Mouse (Mus musculus): ENCODE data around the gene Srgap3. TPM values are rescaled to one million over a fixed set of nuclear protein-coding genes. Genes with fewer than 3 reads are reported as not detected.

Srgap3 gene
- total RNA-seq, 1 experiment = 3.3 TPM

- Histone ChIP-seq H3K36me3 (ENCODE audit: control insufficient read depth, insufficient read depth, low read length, poor library complexity, severe bottlenecking) (no peaks in the 10 kb centered on the region), H3K27ac (ENCODE audit: insufficient read depth, low read depth, low read length, poor library complexity, severe bottlenecking) (no peak overlapping the region), H3K9me3 (ENCODE audit: control insufficient read depth, insufficient read depth, low read depth, low read length) (no peaks in the 10 kb centered on the region), H3K4me3 (ENCODE audit: insufficient read depth in 1 of 2, low read depth in 1 of 2, low read length in 2 of 2, poor library complexity in 1 of 2, severe bottlenecking in 1 of 2) (no peak overlapping the region), H3K9ac (ENCODE audit: insufficient read depth, low read depth, low read length, poor library complexity, severe bottlenecking) (no peak overlapping the region), H3K4me1 (ENCODE audit: control insufficient read depth in 2 of 2, insufficient read depth in 2 of 2, low read length in 2 of 2, poor library complexity in 1 of 2) (no peaks in the 10 kb centered on the region; a peak in 1 of 4 replicates)
- in situ Hi-C loops (cut with MboI; ENCODE audit: low sequenced_read_pairs in 2 of 2, unreplicated experiment in 2 of 2) = no loop called here
- DNase-seq (ENCODE audit: low read depth, low spot score) = no peak
- TF ChIP-seq ZC3H11A (IDR thresholded peaks at IDR 0.05; ENCODE audit: borderline replicate concordance, low read depth, low read length) (no peak), ZNF384 (IDR thresholded peaks at IDR 0.05; ENCODE audit: low read depth, low read length) (no peak), HCFC1 (IDR thresholded peaks at IDR 0.05; ENCODE audit: borderline replicate concordance, insufficient read depth, low read length) (no peak), MAFK (IDR thresholded peaks at IDR 0.05; ENCODE audit: insufficient read depth, low read depth, low read length) (no peak), CHD2 (IDR thresholded peaks at IDR 0.05; ENCODE audit: low read depth, low read length) (no peak)
Measured at GRCm38 (mm10) chr6:112868197-112868957, 78.7 kb downstream of the Srgap3 start.

GRCm38 (mm10) chr6:112866096-112866495 is 81.0 kb downstream of the Srgap3 start:
- in situ Hi-C loops (cut with MboI; ENCODE audit: low sequenced_read_pairs in 2 of 2, unreplicated experiment in 2 of 2) = no loop called here
- no peaks in the 10 kb centered on the region; a peak in 1 of 4 replicates for H3K4me1 ChIP-seq (ENCODE audit: control insufficient read depth in 2 of 2, insufficient read depth in 2 of 2, low read length in 2 of 2, poor library complexity in 1 of 2)
- DNase-seq (ENCODE audit: low read depth, low spot score) = no peak
- no peak overlapping the region for H3K9ac ChIP-seq (ENCODE audit: insufficient read depth, low read depth, low read length, poor library complexity, severe bottlenecking)
- H3K27ac ChIP-seq (ENCODE audit: insufficient read depth, low read depth, low read length, poor library complexity, severe bottlenecking) = no peak overlapping the region
- no peaks in the 10 kb centered on the region for H3K36me3 ChIP-seq (ENCODE audit: control insufficient read depth, insufficient read depth, low read length, poor library complexity, severe bottlenecking)
- no peaks in the 10 kb centered on the region for H3K9me3 ChIP-seq (ENCODE audit: control insufficient read depth, insufficient read depth, low read depth, low read length)
- H3K4me3 ChIP-seq (ENCODE audit: insufficient read depth in 1 of 2, low read depth in 1 of 2, low read length in 2 of 2, poor library complexity in 1 of 2, severe bottlenecking in 1 of 2) = no peak overlapping the region
- TF ChIP-seq ZNF384 (IDR thresholded peaks at IDR 0.05; ENCODE audit: low read depth, low read length) (no peak), CHD2 (IDR thresholded peaks at IDR 0.05; ENCODE audit: low read depth, low read length) (no peak), MAFK (IDR thresholded peaks at IDR 0.05; ENCODE audit: insufficient read depth, low read depth, low read length) (no peak), ZC3H11A (IDR thresholded peaks at IDR 0.05; ENCODE audit: borderline replicate concordance, low read depth, low read length) (no peak), HCFC1 (IDR thresholded peaks at IDR 0.05; ENCODE audit: borderline replicate concordance, insufficient read depth, low read length) (no peak)

GRCm38 (mm10) chr6:112865021-112865531 is 82.0 kb downstream of the Srgap3 start:
- no peak for DNase-seq (ENCODE audit: low read depth, low spot score)
- H3K9ac ChIP-seq (ENCODE audit: insufficient read depth, low read depth, low read length, poor library complexity, severe bottlenecking) = no peak overlapping the region
- H3K27ac ChIP-seq (ENCODE audit: insufficient read depth, low read depth, low read length, poor library complexity, severe bottlenecking) = no peak overlapping the region
- no peaks in the 10 kb centered on the region for H3K4me1 ChIP-seq (ENCODE audit: control insufficient read depth in 2 of 2, insufficient read depth in 2 of 2, low read length in 2 of 2, poor library complexity in 1 of 2)
- in situ Hi-C loops (cut with MboI; ENCODE audit: low sequenced_read_pairs in 2 of 2, unreplicated experiment in 2 of 2) = no loop called here
- TF ChIP-seq CHD2 (IDR thresholded peaks at IDR 0.05; ENCODE audit: low read depth, low read length) (no peak), HCFC1 (IDR thresholded peaks at IDR 0.05; ENCODE audit: borderline replicate concordance, insufficient read depth, low read length) (no peak), MAFK (IDR thresholded peaks at IDR 0.05; ENCODE audit: insufficient read depth, low read depth, low read length) (no peak), ZNF384 (IDR thresholded peaks at IDR 0.05; ENCODE audit: low read depth, low read length) (no peak), ZC3H11A (IDR thresholded peaks at IDR 0.05; ENCODE audit: borderline replicate concordance, low read depth, low read length) (no peak)
- no peaks in the 10 kb centered on the region for H3K9me3 ChIP-seq (ENCODE audit: control insufficient read depth, insufficient read depth, low read depth, low read length)
- no peak overlapping the region for H3K4me3 ChIP-seq (ENCODE audit: insufficient read depth in 1 of 2, low read depth in 1 of 2, low read length in 2 of 2, poor library complexity in 1 of 2, severe bottlenecking in 1 of 2)
- no peaks in the 10 kb centered on the region for H3K36me3 ChIP-seq (ENCODE audit: control insufficient read depth, insufficient read depth, low read length, poor library complexity, severe bottlenecking)

- in situ Hi-C loops (cut with MboI; ENCODE audit: low sequenced_read_pairs in 2 of 2, unreplicated experiment in 2 of 2) = no loop called here
- Histone ChIP-seq H3K9me3 (ENCODE audit: control insufficient read depth, insufficient read depth, low read depth, low read length) (no peaks in the 10 kb centered on the region), H3K4me3 (ENCODE audit: insufficient read depth in 1 of 2, low read depth in 1 of 2, low read length in 2 of 2, poor library complexity in 1 of 2, severe bottlenecking in 1 of 2) (no peak overlapping the region), H3K4me1 (ENCODE audit: control insufficient read depth in 2 of 2, insufficient read depth in 2 of 2, low read length in 2 of 2, poor library complexity in 1 of 2) (no peaks in the 10 kb centered on the region), H3K9ac (ENCODE audit: insufficient read depth, low read depth, low read length, poor library complexity, severe bottlenecking) (no peak overlapping the region), H3K36me3 (ENCODE audit: control insufficient read depth, insufficient read depth, low read length, poor library complexity, severe bottlenecking) (no peaks in the 10 kb centered on the region), H3K27ac (ENCODE audit: insufficient read depth, low read depth, low read length, poor library complexity, severe bottlenecking) (no peak overlapping the region)
- no peak for DNase-seq (ENCODE audit: low read depth, low spot score)
- TF ChIP-seq HCFC1 (IDR thresholded peaks at IDR 0.05; ENCODE audit: borderline replicate concordance, insufficient read depth, low read length) (no peak), ZNF384 (IDR thresholded peaks at IDR 0.05; ENCODE audit: low read depth, low read length) (no peak), MAFK (IDR thresholded peaks at IDR 0.05; ENCODE audit: insufficient read depth, low read depth, low read length) (no peak), CHD2 (IDR thresholded peaks at IDR 0.05; ENCODE audit: low read depth, low read length) (no peak), ZC3H11A (IDR thresholded peaks at IDR 0.05; ENCODE audit: borderline replicate concordance, low read depth, low read length) (no peak)
Measured at GRCm38 (mm10) chr6:112862465-112862864, 84.6 kb downstream of the Srgap3 start.
